Mouse (Mus musculus) forebrain, embryonic 15.5 days (tissue): Measurements from ENCODE around the gene Otub2. TPM values are rescaled to one million over a fixed set of nuclear protein-coding genes. Genes with fewer than 3 reads are reported as not detected.

Source experiments
- ATAC-seq: fragments of 200-750 bp; cut with Nextera tagmentation; replicated peaks from 2 replicates; pipeline ENCODE4 v1.8.0; 2017; ENCODE audit warnings: mild to moderate bottlenecking, moderate TSS enrichment, moderate library complexity
- H3K27ac ChIP-seq: fragments of 300-500 bp; sonication (generic); replicated peaks from 2 replicates; pipeline ENCODE4 v1.5.1; 2015; ENCODE audit warnings: mild to moderate bottlenecking, inconsistent platforms
- H3K27me3 ChIP-seq: fragments of 300-500 bp; sonication (generic); 2 replicates; pipeline ENCODE4 v1.6.1; 2015; ENCODE audit warnings: inconsistent platforms
- H3K36me3 ChIP-seq: fragments of 300-500 bp; sonication (generic); 2 replicates; pipeline ENCODE4 v1.6.1; 2015; ENCODE audit warnings: mild to moderate bottlenecking, inconsistent platforms
- H3K4me1 ChIP-seq: fragments of 300-500 bp; sonication (generic); 2 replicates; pipeline ENCODE4 v1.6.1; 2015; ENCODE audit warnings: inconsistent platforms
- H3K4me2 ChIP-seq: fragments of 300-500 bp; sonication (generic); replicated peaks from 2 replicates; pipeline ENCODE4 v1.6.1; 2015; ENCODE audit warnings: mild to moderate bottlenecking, inconsistent platforms
- H3K4me3 ChIP-seq: fragments of 300-500 bp; sonication (generic); 2 replicates; pipeline ENCODE4 v1.5.1; 2015; ENCODE audit warnings: mild to moderate bottlenecking, inconsistent platforms
- H3K9ac ChIP-seq: fragments of 300-500 bp; sonication (generic); replicated peaks from 2 replicates; pipeline ENCODE4 v1.6.1; 2015; ENCODE audit warnings: mild to moderate bottlenecking, inconsistent platforms
- H3K9me3 ChIP-seq: fragments of 300-500 bp; sonication (generic); 2 replicates; pipeline ENCODE4 v1.6.1; 2016; ENCODE audit warnings: inconsistent platforms
- WGBS: fragments of 180-500 bp; shearing (Covaris S2); methylation state at CpG from one replicate; pipeline ENCODE4 v1.1.7; 2015; ENCODE audit warnings: mixed read lengths; 5-methylcytosine and 5-hydroxymethylcytosine counted together
- polyA plus RNA-seq: library from polyadenylated mRNA; unstranded; fragments of >200 nt; fragmentation: Nextera tagmentation; extraction: Ambion mirVana; gene quantifications from 2 replicates; pipeline ENCODE4 v1.2.1, GENCODE M21; 2015

The Otub2 gene
- polyA plus RNA-seq = 19.2 and 21.9 TPM in 2 replicates

- Histone ChIP-seq H3K4me3 (peak within 1 kb of the TSS; percentile 84), H3K4me2 (peak within 1 kb of the TSS; percentile 73), H3K4me1 (peaks cover 12% of the 10 kb centered on the region), H3K36me3 (no peaks in the 10 kb centered on the region), H3K27ac (peak within 1 kb of the TSS; percentile 66), H3K9ac (peak within 1 kb of the TSS; percentile 94), H3K27me3 (no peaks in the 10 kb centered on the region), H3K9me3 (no peaks in the 10 kb centered on the region)
- peak; percentile 100 for ATAC-seq
- WGBS = under 1% methylated on average over 58 of the region's 58 CpGs
Measured at GRCm38 (mm10) chr12:103388505-103389347, at the start of gene Otub2. Gene Otub2 (plus strand): TSS chr12:103388682.

- H3K9ac ChIP-seq = no peak overlapping the region
- WGBS = 84% methylated on average over 5 of the region's 5 CpGs
- no peaks in the 10 kb centered on the region for H3K4me1 ChIP-seq
- no peaks in the 10 kb centered on the region for H3K9me3 ChIP-seq
- no peak overlapping the region for H3K4me2 ChIP-seq
- H3K27ac ChIP-seq = no peak overlapping the region
- no peaks in the 10 kb centered on the region for H3K36me3 ChIP-seq
- no peak overlapping the region for H3K4me3 ChIP-seq
- ATAC-seq = no peak
- H3K27me3 ChIP-seq = no peaks in the 10 kb centered on the region
Measured at GRCm38 (mm10) chr12:103341212-103341611, 47.3 kb upstream of the Otub2 start.

GRCm38 (mm10) chr12:103343456-103343855, 45.0 kb upstream of the Otub2 start:
- Histone ChIP-seq H3K27ac (no peak overlapping the region), H3K9ac (no peak overlapping the region), H3K27me3 (no peaks in the 10 kb centered on the region), H3K9me3 (no peaks in the 10 kb centered on the region), H3K4me3 (no peak overlapping the region), H3K36me3 (no peaks in the 10 kb centered on the region), H3K4me2 (no peak overlapping the region), H3K4me1 (no peaks in the 10 kb centered on the region)
- no peak for ATAC-seq
- WGBS = 80% methylated on average over 8 of the region's 8 CpGs

GRCm38 (mm10) chr12:103344934-103345333, 43.5 kb upstream of the Otub2 start:
- Histone ChIP-seq H3K27ac (no peak overlapping the region), H3K36me3 (no peaks in the 10 kb centered on the region), H3K4me2 (no peak overlapping the region), H3K27me3 (no peaks in the 10 kb centered on the region), H3K9me3 (no peaks in the 10 kb centered on the region), H3K4me1 (no peaks in the 10 kb centered on the region), H3K4me3 (no peak overlapping the region), H3K9ac (no peak overlapping the region)
- ATAC-seq = no peak
- 87% methylated on average over 7 of the region's 7 CpGs for WGBS

- Histone ChIP-seq H3K9me3 (no peaks in the 10 kb centered on the region), H3K27me3 (no peaks in the 10 kb centered on the region), H3K4me3 (no peak overlapping the region), H3K4me2 (no peak overlapping the region), H3K27ac (no peak overlapping the region), H3K9ac (no peak overlapping the region), H3K4me1 (no peaks in the 10 kb centered on the region), H3K36me3 (no peaks in the 10 kb centered on the region)
- WGBS = 87% methylated on average over 8 of the region's 8 CpGs
- ATAC-seq = no peak
Measured at GRCm38 (mm10) chr12:103346945-103347344, 41.5 kb upstream of the Otub2 start.

- Histone ChIP-seq H3K4me2 (no peak overlapping the region), H3K36me3 (no peaks in the 10 kb centered on the region), H3K9ac (no peak overlapping the region), H3K4me3 (no peak overlapping the region), H3K27ac (no peak overlapping the region), H3K4me1 (no peaks in the 10 kb centered on the region), H3K9me3 (no peaks in the 10 kb centered on the region), H3K27me3 (no peaks in the 10 kb centered on the region)
- no peak for ATAC-seq
- WGBS = 72% methylated on average over 5 of the region's 5 CpGs
Measured at GRCm38 (mm10) chr12:103347406-103347805, 41.1 kb upstream of the Otub2 start.

GRCm38 (mm10) chr12:103348506-103348905, 40.0 kb upstream of the Otub2 start:
- H3K36me3 ChIP-seq = no peaks in the 10 kb centered on the region
- peak; percentile 64; the same call in 1 of the 2 replicates for ATAC-seq
- H3K9ac ChIP-seq = no peak overlapping the region
- no peak overlapping the region for H3K4me3 ChIP-seq
- H3K27ac ChIP-seq = no peak overlapping the region
- H3K4me2 ChIP-seq = no peak overlapping the region
- H3K9me3 ChIP-seq = no peaks in the 10 kb centered on the region
- no peaks in the 10 kb centered on the region for H3K27me3 ChIP-seq
- H3K4me1 ChIP-seq = 0 out of 2 replicates have a peak, but pooled peaks cover 2% of the 10 kb centered on the region
- WGBS = 11% methylated on average over 3 of the region's 3 CpGs

- ATAC-seq = no peak
- Histone ChIP-seq H3K9me3 (no peaks in the 10 kb centered on the region), H3K9ac (no peak overlapping the region), H3K36me3 (no peaks in the 10 kb centered on the region), H3K4me2 (no peak overlapping the region), H3K27ac (no peak overlapping the region), H3K27me3 (no peaks in the 10 kb centered on the region), H3K4me3 (no peak overlapping the region), H3K4me1 (0 out of 2 replicates have a peak, but pooled peaks cover 3% of the 10 kb centered on the region)
- 94% methylated on average over 6 of the region's 6 CpGs for WGBS
Measured at GRCm38 (mm10) chr12:103352735-103353134, 35.7 kb upstream of the Otub2 start.

- no peaks in the 10 kb centered on the region for H3K36me3 ChIP-seq
- H3K4me3 ChIP-seq = no peak overlapping the region
- no peaks in the 10 kb centered on the region for H3K9me3 ChIP-seq
- ATAC-seq = peak; percentile 57
- no peak overlapping the region for H3K4me2 ChIP-seq
- H3K4me1 ChIP-seq = 0 out of 2 replicates have a peak, but pooled peaks cover 3% of the 10 kb centered on the region
- H3K27me3 ChIP-seq = no peaks in the 10 kb centered on the region
- WGBS = 5% methylated on average over 5 of the region's 5 CpGs
- H3K27ac ChIP-seq = no peak overlapping the region
- no peak overlapping the region for H3K9ac ChIP-seq
Measured at GRCm38 (mm10) chr12:103353538-103353937, 34.9 kb upstream of the Otub2 start.

GRCm38 (mm10) chr12:103355746-103356414, 32.6 kb upstream of the Otub2 start, which contains the start of gene Asb2:
Gene Asb2 (minus strand): TSS chr12:103356001.
- WGBS = 76% methylated on average over 14 of the region's 14 CpGs
- Histone ChIP-seq H3K9me3 (no peaks in the 10 kb centered on the region), H3K4me1 (0 out of 2 replicates have a peak, but pooled peaks cover 3% of the 10 kb centered on the region), H3K36me3 (no peaks in the 10 kb centered on the region), H3K27ac (no peak within 1 kb of the TSS), H3K27me3 (no peaks in the 10 kb centered on the region), H3K4me3 (no peak within 1 kb of the TSS), H3K4me2 (no peak within 1 kb of the TSS), H3K9ac (no peak within 1 kb of the TSS)
- ATAC-seq = no peak

- no peak overlapping the region for H3K4me2 ChIP-seq
- H3K36me3 ChIP-seq = no peaks in the 10 kb centered on the region
- no peak overlapping the region for H3K9ac ChIP-seq
- no peak overlapping the region for H3K4me3 ChIP-seq
- H3K4me1 ChIP-seq = 0 out of 2 replicates have a peak, but pooled peaks cover 3% of the 10 kb centered on the region
- H3K9me3 ChIP-seq = no peaks in the 10 kb centered on the region
- H3K27me3 ChIP-seq = no peaks in the 10 kb centered on the region
- no peak overlapping the region for H3K27ac ChIP-seq
- no peak for ATAC-seq
- 95% methylated on average over 4 of the region's 4 CpGs for WGBS
Measured at GRCm38 (mm10) chr12:103356415-103356748, 32.1 kb upstream of the Otub2 start.

GRCm38 (mm10) chr12:103358216-103358615, 30.3 kb upstream of the Otub2 start:
- Histone ChIP-seq H3K4me3 (no peak overlapping the region), H3K27me3 (no peaks in the 10 kb centered on the region), H3K9ac (no peak overlapping the region), H3K9me3 (no peaks in the 10 kb centered on the region), H3K4me2 (no peak overlapping the region), H3K4me1 (0 out of 2 replicates have a peak, but pooled peaks cover 3% of the 10 kb centered on the region), H3K27ac (no peak overlapping the region), H3K36me3 (no peaks in the 10 kb centered on the region)
- ATAC-seq = no peak
- WGBS = 77% methylated on average over 8 of the region's 8 CpGs
